Mouse (Mus musculus): ENCODE results near the gene Zbtb39. TPM values are rescaled to one million over a fixed set of nuclear protein-coding genes. Genes with fewer than 3 reads are reported as not detected.

The Zbtb39 gene
- polyA plus RNA-seq, 1 experiment: 3.9 TPM

DNA sequence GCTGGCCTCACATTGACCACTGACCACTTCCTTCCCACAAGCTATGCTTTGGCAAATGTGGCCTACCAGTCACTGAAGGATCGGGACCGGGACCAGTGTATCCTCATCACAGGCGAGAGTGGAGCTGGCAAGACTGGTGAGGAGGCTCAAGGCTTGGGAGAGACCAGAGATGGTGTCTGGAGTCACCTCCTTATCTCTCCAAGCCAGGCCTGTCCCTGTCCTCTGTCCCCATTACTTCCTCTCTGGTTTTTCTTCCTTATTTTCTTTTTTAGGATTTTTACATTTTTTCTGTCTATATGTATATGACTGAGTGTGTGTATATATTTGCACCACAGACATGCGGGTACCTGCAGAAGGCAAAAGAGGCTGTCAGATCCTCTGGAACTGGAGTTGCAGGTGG, 33.6 kb upstream of the Zbtb39 start:
- no peak overlapping the region for H3K4me3 ChIP-seq (replicated peaks; ENCODE audit: control insufficient read depth, low read depth, low read length)
- H3K4me1 ChIP-seq (ENCODE audit: control insufficient read depth, insufficient read depth, low read length): peaks cover 2% of the 10 kb centered on the region; the same call in 1 of the 2 replicates
- H3K27ac ChIP-seq (ENCODE audit: control insufficient read depth, insufficient read depth, low read depth, low read length, poor library complexity): no peak overlapping the region
- WGBS: 44% methylated on average over 4 of the region's 4 CpGs
- TF ChIP-seq POLR2A (IDR thresholded peaks at IDR 0.05; ENCODE audit: borderline replicate concordance, control insufficient read depth, low read depth, low read length) (no peak), CTCF (IDR thresholded peaks at IDR 0.05; ENCODE audit: control insufficient read depth, insufficient read depth, low read length) (no peak)

DNA sequence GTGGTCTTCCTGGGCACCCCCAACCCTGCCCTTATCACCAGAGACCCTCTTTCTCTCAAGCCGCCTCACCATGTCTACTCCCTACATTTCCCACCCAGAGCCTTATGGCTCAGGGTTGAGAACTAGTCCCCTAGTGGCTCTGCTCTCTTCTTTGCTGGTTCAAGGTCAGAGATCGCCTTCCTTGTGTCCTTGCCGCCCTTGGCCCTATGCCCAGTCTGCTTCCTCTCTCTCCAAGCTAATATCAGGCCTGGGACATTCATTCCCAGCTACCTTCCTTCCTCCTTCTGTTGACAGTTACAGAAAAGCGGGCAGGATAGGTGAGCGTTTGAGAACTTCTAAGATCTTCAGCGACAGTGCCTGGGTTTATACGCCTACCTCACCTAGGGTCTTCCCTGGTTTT, 31.6 kb upstream of the Zbtb39 start:
- TF ChIP-seq POLR2A (IDR thresholded peaks at IDR 0.05; ENCODE audit: borderline replicate concordance, control insufficient read depth, low read depth, low read length): no peak
- TF ChIP-seq CTCF (IDR thresholded peaks at IDR 0.05; ENCODE audit: control insufficient read depth, insufficient read depth, low read length): no peak
- WGBS: 72% methylated on average over 7 of the region's 7 CpGs
- Histone ChIP-seq H3K4me3 (replicated peaks; ENCODE audit: control insufficient read depth, low read depth, low read length) (no peak overlapping the region), H3K4me1 (ENCODE audit: control insufficient read depth, insufficient read depth, low read length) (peaks cover 2% of the 10 kb centered on the region; the same call in 1 of the 2 replicates), H3K27ac (ENCODE audit: control insufficient read depth, insufficient read depth, low read depth, low read length, poor library complexity) (no peak overlapping the region)

DNA sequence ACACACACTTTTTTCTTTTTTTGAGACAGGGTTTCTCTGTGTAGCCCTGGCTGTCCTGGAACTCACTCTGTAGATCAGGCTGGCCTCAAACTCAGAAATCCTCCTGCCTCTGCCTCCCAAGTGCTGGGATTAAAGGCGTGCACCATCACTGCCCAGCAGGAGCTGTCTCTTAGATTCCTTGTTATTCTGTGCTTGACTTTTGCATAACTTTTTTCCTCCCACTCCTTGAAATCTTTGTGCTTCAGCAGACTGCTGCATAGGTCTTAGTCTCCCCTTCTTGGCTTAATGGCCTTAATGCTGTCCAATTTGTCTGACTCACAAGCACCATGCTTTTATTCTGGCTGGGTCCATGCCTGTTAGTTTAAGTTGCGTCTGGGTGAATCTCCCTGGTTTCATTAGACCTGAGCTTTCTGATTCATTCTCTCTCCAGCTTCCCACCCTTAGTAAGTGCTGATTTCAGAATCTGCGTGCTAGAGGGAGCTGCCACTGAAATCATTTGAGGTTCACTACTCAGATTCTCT, 30.4 kb upstream of the Zbtb39 start:
- no peak for TF ChIP-seq POLR2A (IDR thresholded peaks at IDR 0.05; ENCODE audit: borderline replicate concordance, control insufficient read depth, low read depth, low read length)
- TF ChIP-seq CTCF (IDR thresholded peaks at IDR 0.05; ENCODE audit: control insufficient read depth, insufficient read depth, low read length): no peak
- 72% methylated on average over 3 of the region's 3 CpGs for WGBS
- Histone ChIP-seq H3K4me3 (replicated peaks; ENCODE audit: control insufficient read depth, low read depth, low read length) (no peak overlapping the region), H3K27ac (ENCODE audit: control insufficient read depth, insufficient read depth, low read depth, low read length, poor library complexity) (no peak overlapping the region), H3K4me1 (ENCODE audit: control insufficient read depth, insufficient read depth, low read length) (peaks cover 2% of the 10 kb centered on the region; the same call in 1 of the 2 replicates)

DNA sequence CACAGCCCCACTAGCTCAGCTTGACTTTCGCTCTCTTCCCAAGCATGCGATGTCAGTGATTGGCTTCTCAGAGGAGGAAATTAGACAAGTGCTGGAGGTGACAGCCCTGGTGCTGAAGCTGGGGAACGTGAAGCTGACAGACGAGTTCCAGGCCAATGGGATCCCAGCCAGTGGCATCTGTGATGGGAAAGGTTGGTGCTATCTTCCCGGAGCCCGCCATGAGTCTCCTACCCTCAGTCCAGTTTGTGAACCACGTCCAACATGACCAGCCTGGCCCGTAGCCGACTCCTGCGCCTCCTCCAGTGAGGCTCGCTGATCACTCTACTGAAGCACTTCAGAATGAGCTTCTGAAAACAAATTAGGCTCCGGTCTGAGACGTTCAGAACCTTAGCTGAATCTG, 29.0 kb upstream of the Zbtb39 start:
- Histone ChIP-seq H3K4me3 (replicated peaks; ENCODE audit: control insufficient read depth, low read depth, low read length) (no peak overlapping the region), H3K27ac (ENCODE audit: control insufficient read depth, insufficient read depth, low read depth, low read length, poor library complexity) (no peak overlapping the region), H3K4me1 (ENCODE audit: control insufficient read depth, insufficient read depth, low read length) (peaks cover 2% of the 10 kb centered on the region; the same call in 1 of the 2 replicates)
- TF ChIP-seq POLR2A (IDR thresholded peaks at IDR 0.05; ENCODE audit: borderline replicate concordance, control insufficient read depth, low read depth, low read length): no peak
- TF ChIP-seq CTCF (IDR thresholded peaks at IDR 0.05; ENCODE audit: control insufficient read depth, insufficient read depth, low read length): no peak
- 86% methylated on average over 13 of the region's 13 CpGs for WGBS

DNA sequence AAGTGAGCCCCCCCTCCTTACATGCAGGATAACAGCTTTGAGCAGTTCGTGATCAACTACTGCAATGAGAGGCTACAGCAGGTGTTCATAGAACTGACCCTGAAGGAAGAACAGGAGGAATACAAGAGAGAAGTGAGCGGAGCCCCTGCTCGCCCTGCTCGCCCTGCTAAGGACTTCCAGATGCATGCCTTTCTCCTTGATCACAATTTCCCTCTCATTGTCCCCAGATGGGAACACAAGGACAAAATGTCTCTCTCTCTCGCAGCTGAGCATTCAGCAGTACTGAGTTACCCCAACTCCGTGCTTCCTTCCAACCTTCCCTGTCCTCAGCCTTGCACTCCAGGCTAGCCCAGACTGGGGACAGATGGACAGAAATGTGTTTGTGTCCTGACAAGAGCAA, 26.6 kb upstream of the Zbtb39 start:
- Histone ChIP-seq H3K4me1 (ENCODE audit: control insufficient read depth, insufficient read depth, low read length) (no peaks in the 10 kb centered on the region), H3K27ac (ENCODE audit: control insufficient read depth, insufficient read depth, low read depth, low read length, poor library complexity) (no peak overlapping the region), H3K4me3 (replicated peaks; ENCODE audit: control insufficient read depth, low read depth, low read length) (no peak overlapping the region)
- TF ChIP-seq CTCF (IDR thresholded peaks at IDR 0.05; ENCODE audit: control insufficient read depth, insufficient read depth, low read length) (no peak), POLR2A (IDR thresholded peaks at IDR 0.05; ENCODE audit: borderline replicate concordance, control insufficient read depth, low read depth, low read length) (no peak)
- 89% methylated on average over 6 of the region's 6 CpGs for WGBS

DNA sequence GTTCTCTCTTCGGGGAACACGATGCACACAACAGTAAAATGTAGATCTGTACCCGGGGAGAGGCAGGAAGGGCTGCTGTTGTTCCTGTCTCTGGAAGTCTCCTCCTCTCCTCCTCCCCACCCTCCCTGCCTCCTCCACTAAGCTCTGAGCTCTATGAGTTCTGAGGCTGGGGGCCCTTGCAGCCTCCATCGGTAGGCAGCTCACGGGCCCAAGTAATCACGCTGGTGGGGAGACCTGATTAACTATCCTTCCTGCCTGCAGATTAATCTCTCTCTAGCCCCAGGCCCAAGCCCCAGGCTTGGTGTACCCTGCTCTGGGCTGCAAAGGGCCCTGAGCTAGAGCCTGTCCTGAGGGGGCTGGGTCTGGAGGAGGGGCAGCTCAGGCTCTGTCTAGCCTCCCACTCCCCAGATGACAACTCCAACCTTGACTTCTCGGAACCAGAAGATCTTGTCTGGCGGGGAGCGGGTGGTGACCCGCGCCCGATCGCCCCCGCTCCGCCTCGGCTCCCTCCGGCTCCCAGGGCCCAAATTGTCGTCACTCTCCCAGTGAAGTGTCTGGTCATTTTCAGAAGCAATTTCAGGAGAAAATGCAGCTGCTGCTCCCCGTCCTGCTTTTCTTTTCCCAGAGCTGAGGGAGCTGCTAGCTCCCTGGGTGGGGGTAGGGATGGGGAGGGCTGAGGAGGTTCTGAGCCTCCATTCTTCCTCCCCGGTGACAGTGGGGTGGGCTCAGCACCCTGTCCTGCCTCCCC, 17.5 kb upstream of the Zbtb39 start:
- Histone ChIP-seq H3K4me1 (ENCODE audit: control insufficient read depth, insufficient read depth, low read length) (no peaks in the 10 kb centered on the region), H3K27ac (ENCODE audit: control insufficient read depth, insufficient read depth, low read depth, low read length, poor library complexity) (no peak overlapping the region), H3K4me3 (replicated peaks; ENCODE audit: control insufficient read depth, low read depth, low read length) (no peak overlapping the region)
- TF ChIP-seq POLR2A (IDR thresholded peaks at IDR 0.05; ENCODE audit: borderline replicate concordance, control insufficient read depth, low read depth, low read length): no peak
- TF ChIP-seq CTCF (IDR thresholded peaks at IDR 0.05; ENCODE audit: control insufficient read depth, insufficient read depth, low read length): no peak
- 61% methylated on average over 20 of the region's 20 CpGs for WGBS

DNA sequence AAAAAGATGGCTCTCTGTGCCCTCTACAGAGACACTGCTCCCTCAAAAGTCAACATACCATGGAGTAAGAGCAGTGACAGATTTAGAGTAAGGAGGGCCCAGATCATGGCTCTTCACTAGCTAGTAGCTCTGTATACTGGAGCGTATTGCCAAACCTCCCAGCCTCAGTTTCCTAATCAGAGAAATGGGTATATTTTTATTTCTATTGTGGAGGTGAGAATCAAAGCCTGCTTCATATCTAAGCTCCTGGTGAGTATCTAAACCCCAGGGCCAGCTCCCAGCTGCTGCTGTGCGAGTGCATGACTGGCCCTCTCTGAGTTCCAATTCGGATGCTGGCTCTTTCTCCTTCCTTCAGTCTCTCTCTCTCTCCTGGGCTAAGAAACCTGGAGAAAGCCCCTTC, 15.2 kb upstream of the Zbtb39 start, which contains the start of gene Tac2:
Gene Tac2, plus strand, starts transcription at position 301 of the 400 bp plus-strand sequence.
- 81% methylated on average over 3 of the region's 3 CpGs for WGBS
- Histone ChIP-seq H3K4me3 (replicated peaks; ENCODE audit: control insufficient read depth, low read depth, low read length) (no peak within 1 kb of the TSS), H3K27ac (ENCODE audit: control insufficient read depth, insufficient read depth, low read depth, low read length, poor library complexity) (no peak within 1 kb of the TSS), H3K4me1 (ENCODE audit: control insufficient read depth, insufficient read depth, low read length) (no peaks in the 10 kb centered on the region; the same call in 1 of the 2 replicates)
- TF ChIP-seq CTCF (IDR thresholded peaks at IDR 0.05; ENCODE audit: control insufficient read depth, insufficient read depth, low read length) (no peak), POLR2A (IDR thresholded peaks at IDR 0.05; ENCODE audit: borderline replicate concordance, control insufficient read depth, low read depth, low read length) (no peak)

DNA sequence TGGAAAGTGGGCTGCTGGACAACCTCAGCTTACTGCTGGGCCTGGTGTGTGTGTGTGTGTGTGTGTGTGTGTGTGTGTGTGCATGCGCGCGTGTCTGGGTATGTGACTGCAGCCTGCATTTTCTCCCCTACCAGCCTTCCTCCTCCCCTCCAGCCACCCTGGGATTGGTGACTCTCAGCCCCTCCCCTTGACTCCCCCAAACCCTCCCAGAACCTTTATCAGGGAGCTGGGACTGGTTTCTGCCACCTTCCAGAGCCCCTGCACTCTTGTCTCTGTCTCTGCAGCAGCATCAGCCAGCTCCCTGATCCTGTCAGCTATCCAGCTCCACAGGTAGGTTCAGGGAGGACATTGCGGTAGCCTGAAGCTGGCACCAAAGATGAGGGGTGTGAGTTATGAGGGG, 14.2 kb upstream of the Zbtb39 start:
- H3K27ac ChIP-seq (ENCODE audit: control insufficient read depth, insufficient read depth, low read depth, low read length, poor library complexity): no peak overlapping the region
- WGBS: 59% methylated on average over 4 of the region's 4 CpGs
- TF ChIP-seq POLR2A (IDR thresholded peaks at IDR 0.05; ENCODE audit: borderline replicate concordance, control insufficient read depth, low read depth, low read length) (no peak), CTCF (IDR thresholded peaks at IDR 0.05; ENCODE audit: control insufficient read depth, insufficient read depth, low read length) (no peak)
- H3K4me3 ChIP-seq (replicated peaks; ENCODE audit: control insufficient read depth, low read depth, low read length): no peak overlapping the region
- H3K4me1 ChIP-seq (ENCODE audit: control insufficient read depth, insufficient read depth, low read length): no peaks in the 10 kb centered on the region; the same call in 1 of the 2 replicates

Measured in bone marrow, adult 2 months (tissue).